Mouse (Mus musculus): ENCODE results near the gene Olfr1513.
A peak's percentile ranks its signal among the peaks of the same experiment; 100 is the strongest.
"Not testable (repeated sequence)": the region's sequence is repeated elsewhere in the genome, so short reads cannot be mapped to it uniquely, and the experiment has no call there.

Gene Olfr1513

GRCm38 (mm10) chr14:52356308-52356707 lies at the start of gene Olfr1513:
Gene Olfr1513, minus strand, starts transcription at chr14:52356408.
- no peak for DNase-seq (ENCODE audit: low spot score)

- no peak for DNase-seq (ENCODE audit: low spot score)
These were observed 41.1 kb upstream of the Olfr1513 start, which contains the start of gene Olfr1511 for GRCm38 (mm10) chr14:52397279-52397678. Gene Olfr1511, minus strand, starts transcription at chr14:52397379.

- DNase-seq (ENCODE audit: low spot score) = not testable (repeated sequence)
These were observed 34.1 kb upstream of the Olfr1513 start for GRCm38 (mm10) chr14:52390084-52390848.

- DNase-seq (ENCODE audit: low spot score) = no peak
These were observed 22.9 kb upstream of the Olfr1513 start, which contains the start of gene Olfr1512 for GRCm38 (mm10) chr14:52379068-52379467. Gene Olfr1512, minus strand, starts transcription at chr14:52379168.

GRCm38 (mm10) chr14:52368741-52369140 lies 12.5 kb upstream of the Olfr1513 start:
- no peak for DNase-seq (ENCODE audit: low spot score)

GRCm38 (mm10) chr14:52339512-52339852 lies 16.7 kb downstream of the Olfr1513 start:
- no peak for DNase-seq (ENCODE audit: low spot score)

GRCm38 (mm10) chr14:52338751-52339511 lies 17.3 kb downstream of the Olfr1513 start:
- DNase-seq (ENCODE audit: low spot score) = peak; percentile 75

GRCm38 (mm10) chr14:52332171-52332570 lies 24.0 kb downstream of the Olfr1513 start:
- DNase-seq (ENCODE audit: low spot score) = no peak

- DNase-seq (ENCODE audit: low spot score) = no peak
These were observed 25.0 kb downstream of the Olfr1513 start for GRCm38 (mm10) chr14:52331069-52331750.

GRCm38 (mm10) chr14:52327910-52328812 lies 28.0 kb downstream of the Olfr1513 start, which contains the start of gene Sall2:
Gene Sall2, minus strand, starts transcription at chr14:52328762.
- no peak for DNase-seq (ENCODE audit: low spot score)

- DNase-seq (ENCODE audit: low spot score) = no peak
These were observed 28.8 kb downstream of the Olfr1513 start for GRCm38 (mm10) chr14:52327375-52327901.

GRCm38 (mm10) chr14:52325890-52326289 lies 30.3 kb downstream of the Olfr1513 start:
- no peak for DNase-seq (ENCODE audit: low spot score)

GRCm38 (mm10) chr14:52319361-52319760 lies 36.8 kb downstream of the Olfr1513 start:
- DNase-seq (ENCODE audit: low spot score) = no peak

- DNase-seq (ENCODE audit: low spot score) = no peak
These were observed 39.6 kb downstream of the Olfr1513 start for GRCm38 (mm10) chr14:52316441-52317225.

GRCm38 (mm10) chr14:52315792-52316440 lies 40.3 kb downstream of the Olfr1513 start:
- DNase-seq (ENCODE audit: low spot score) = peak; percentile 48

- DNase-seq (ENCODE audit: low spot score) = no peak
These were observed 40.9 kb downstream of the Olfr1513 start for GRCm38 (mm10) chr14:52315283-52315780.

- DNase-seq (ENCODE audit: low spot score) = no peak
These were observed 41.4 kb downstream of the Olfr1513 start for GRCm38 (mm10) chr14:52314808-52315150.

- DNase-seq (ENCODE audit: low spot score) = no peak
These were observed 42.0 kb downstream of the Olfr1513 start for GRCm38 (mm10) chr14:52313931-52314807.

GRCm38 (mm10) chr14:52310906-52311305 lies 45.3 kb downstream of the Olfr1513 start:
- DNase-seq (ENCODE audit: low spot score) = no peak

All from adipocyte (in vitro differentiated cells).